Mouse (Mus musculus): ENCODE measurements at regions not wholly inside any gene's neighbourhood (a gene's known extent, or its start where the extent isn't known, plus 50 kb on each side); places are given as distances from the start of the nearest gene placed in this dataset.

DNA sequence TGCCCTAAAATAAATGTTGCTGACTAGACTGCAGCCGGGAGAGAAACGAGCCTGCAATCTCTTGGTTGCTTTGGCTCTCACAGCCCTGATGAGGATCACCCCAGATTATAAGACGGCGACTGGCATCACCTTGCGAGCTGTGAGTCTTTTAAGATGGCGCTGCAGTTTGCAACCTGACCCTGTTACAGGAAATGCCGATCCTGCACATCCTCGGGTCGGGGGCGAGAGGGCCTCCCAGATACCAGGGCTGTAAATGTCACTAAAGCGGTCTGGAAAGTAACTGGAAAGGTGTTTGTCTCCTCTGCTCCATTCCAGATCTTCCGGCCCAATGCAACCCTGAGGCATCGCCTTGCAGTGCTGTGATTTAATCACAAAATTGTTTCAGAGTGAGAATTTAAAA lies 53.4 kb downstream of the Cartpt start:
- Histone ChIP-seq H3K36me3 (replicated peaks; ENCODE audit: insufficient read depth, low read length) (no peaks in the 10 kb centered on the region), H3K27me3 (ENCODE audit: insufficient read depth, low read length) (0 out of 2 replicates have a peak, but pooled peaks cover 3% of the 10 kb centered on the region), H3K4me3 (ENCODE audit: low read depth, low read length) (no peak overlapping the region), H3K4me1 (ENCODE audit: insufficient read depth) (no peaks in the 10 kb centered on the region), H3K27ac (ENCODE audit: low read depth) (no peak overlapping the region), H3K9ac (replicated peaks) (no peak overlapping the region), H3K9me3 (ENCODE audit: low read length) (no peaks in the 10 kb centered on the region), H3K4me2 (ENCODE audit: low read depth, low read length) (no peak overlapping the region)
- DNase-seq: no peak
- no peak for ATAC-seq
- 34% methylated on average over 13 of the region's 13 CpGs for WGBS (ENCODE audit: insufficient replicate concordance)
- TF ChIP-seq EP300 (IDR thresholded peaks at IDR 0.05; ENCODE audit: low read depth) (no peak), CTCF (IDR thresholded peaks at IDR 0.05; ENCODE audit: low read depth) (no peak)

DNA sequence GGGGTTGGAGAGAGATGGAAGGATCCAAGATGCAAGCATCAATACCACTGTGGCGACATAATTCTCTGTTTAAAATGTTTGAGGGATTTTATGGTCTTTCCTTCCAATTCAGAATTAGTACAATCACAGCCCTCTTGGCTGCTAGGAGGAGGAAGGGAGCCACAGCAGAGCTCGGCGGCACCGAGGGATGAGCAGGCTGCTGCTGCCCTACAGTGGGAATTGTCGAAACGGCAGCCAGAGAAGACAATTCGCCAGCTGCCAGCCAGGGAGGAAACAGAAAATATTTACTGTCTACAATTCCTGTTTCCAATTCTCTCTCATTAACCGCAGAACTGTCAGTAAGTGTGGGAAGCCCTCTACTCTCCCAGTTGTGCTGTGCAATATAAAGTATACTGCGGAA lies 58.3 kb downstream of the Cartpt start:
- Histone ChIP-seq H3K4me3 (ENCODE audit: low read depth, low read length) (no peak overlapping the region), H3K27ac (ENCODE audit: low read depth) (no peak overlapping the region), H3K27me3 (ENCODE audit: insufficient read depth, low read length) (no peaks in the 10 kb centered on the region), H3K4me1 (ENCODE audit: insufficient read depth) (no peaks in the 10 kb centered on the region), H3K36me3 (replicated peaks; ENCODE audit: insufficient read depth, low read length) (no peaks in the 10 kb centered on the region), H3K9ac (replicated peaks) (no peak overlapping the region), H3K4me2 (ENCODE audit: low read depth, low read length) (no peak overlapping the region), H3K9me3 (ENCODE audit: low read length) (no peaks in the 10 kb centered on the region)
- no peak for DNase-seq
- no peak for ATAC-seq
- WGBS (ENCODE audit: insufficient replicate concordance): 18% methylated on average over 9 of the region's 9 CpGs
- peak; percentile 55 for TF ChIP-seq CTCF (IDR thresholded peaks at IDR 0.05; ENCODE audit: low read depth)
- TF ChIP-seq EP300 (IDR thresholded peaks at IDR 0.05; ENCODE audit: low read depth): no peak

DNA sequence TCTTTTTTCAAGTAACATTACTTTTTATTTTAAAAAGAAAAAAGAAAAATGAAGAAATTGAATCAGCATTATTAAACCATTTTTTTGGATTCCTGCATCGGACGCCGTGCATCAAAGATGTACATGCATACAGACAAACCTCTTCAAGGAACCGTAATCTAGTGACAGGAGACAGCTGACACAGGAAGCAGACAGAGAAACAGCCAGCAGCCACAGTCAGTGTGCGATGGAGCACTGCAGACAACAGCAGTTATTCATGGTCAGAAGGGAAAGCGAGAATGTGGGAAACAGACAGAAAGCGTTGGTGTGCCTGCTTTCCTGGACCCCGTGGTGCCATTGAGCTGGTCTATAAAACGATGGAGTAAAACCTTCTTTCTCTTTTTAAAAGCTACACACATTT lies 61.4 kb downstream of the Cartpt start:
- no peak for ATAC-seq
- no peak for DNase-seq
- H3K27me3 ChIP-seq (ENCODE audit: insufficient read depth, low read length): no peaks in the 10 kb centered on the region
- H3K4me1 ChIP-seq (ENCODE audit: insufficient read depth): no peaks in the 10 kb centered on the region
- no peak overlapping the region for H3K27ac ChIP-seq (ENCODE audit: low read depth)
- TF ChIP-seq EP300 (IDR thresholded peaks at IDR 0.05; ENCODE audit: low read depth): no peak
- no peak for TF ChIP-seq CTCF (IDR thresholded peaks at IDR 0.05; ENCODE audit: low read depth)
- no peak overlapping the region for H3K4me2 ChIP-seq (ENCODE audit: low read depth, low read length)
- no peaks in the 10 kb centered on the region for H3K36me3 ChIP-seq (replicated peaks; ENCODE audit: insufficient read depth, low read length)
- 48% methylated on average over 9 of the region's 9 CpGs for WGBS (ENCODE audit: insufficient replicate concordance)
- H3K9me3 ChIP-seq (ENCODE audit: low read length): peaks cover 2% of the 10 kb centered on the region; the same call in 1 of the 2 replicates
- H3K9ac ChIP-seq (replicated peaks): no peak overlapping the region
- H3K4me3 ChIP-seq (ENCODE audit: low read depth, low read length): no peak overlapping the region

DNA sequence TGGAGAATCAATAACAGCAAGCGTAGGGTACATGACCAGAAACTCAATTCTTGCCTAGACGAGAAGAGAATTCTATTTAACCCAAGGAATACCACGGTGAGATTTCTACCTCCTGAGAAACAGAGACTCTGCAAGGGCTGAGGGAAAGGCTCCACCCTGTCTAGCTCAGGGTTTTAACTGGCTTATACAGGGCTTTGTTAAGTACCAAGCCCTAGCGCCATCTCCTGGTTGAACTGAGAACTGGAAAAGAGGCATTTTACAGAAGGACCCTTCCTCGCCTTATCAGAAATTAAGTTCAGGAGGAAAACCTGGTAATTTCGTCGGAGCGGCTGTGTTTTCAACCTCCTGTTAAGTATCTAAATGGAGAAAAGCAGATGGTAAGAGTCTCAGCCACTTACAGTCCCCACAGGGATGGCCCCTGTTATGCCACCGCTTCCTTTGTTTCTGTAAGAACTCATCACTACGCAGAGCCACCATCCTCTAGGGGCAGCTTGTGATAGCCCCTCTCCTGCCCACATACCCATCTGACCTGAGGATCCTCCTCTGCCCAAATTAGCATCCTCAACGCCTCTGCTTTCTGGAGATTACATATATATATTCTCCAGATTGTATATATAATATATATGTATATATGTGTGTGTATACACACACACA lies 63.0 kb downstream of the Cartpt start:
- peak; percentile 44 for DNase-seq

DNA sequence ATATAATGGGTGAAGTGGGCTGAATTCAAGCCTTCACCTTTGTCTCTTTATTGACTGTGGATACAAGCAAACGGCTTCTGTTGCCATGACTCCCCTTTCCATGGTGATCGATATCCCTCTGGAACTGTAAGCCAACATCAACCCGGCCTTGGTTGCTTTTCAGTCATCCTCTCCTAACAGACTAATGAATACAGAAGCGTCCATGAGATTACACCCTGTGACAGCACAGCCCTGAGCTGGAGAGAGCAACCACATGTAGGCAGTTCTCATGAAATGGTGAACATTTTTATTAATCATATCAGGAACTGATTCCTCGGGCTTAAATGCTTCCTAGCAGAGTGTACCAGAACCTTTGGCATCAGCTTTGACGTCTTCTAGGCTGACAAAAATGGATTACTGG lies 63.7 kb downstream of the Cartpt start:
- 59% methylated on average over 6 of the region's 6 CpGs for WGBS (ENCODE audit: insufficient replicate concordance)
- H3K27ac ChIP-seq (ENCODE audit: low read depth): no peak overlapping the region

More for the DNA sequence above, 63.0 kb downstream of the Cartpt start:
- TF ChIP-seq CTCF (IDR thresholded peaks at IDR 0.05; ENCODE audit: low read depth) (peak; percentile 73), EP300 (IDR thresholded peaks at IDR 0.05; ENCODE audit: low read depth) (no peak)
- H3K27ac ChIP-seq (ENCODE audit: low read depth): no peak overlapping the region
- WGBS (ENCODE audit: insufficient replicate concordance): 43% methylated on average over 11 of the region's 11 CpGs
- no peak for ATAC-seq
- H3K4me2 ChIP-seq (ENCODE audit: low read depth, low read length): no peak overlapping the region
- H3K9ac ChIP-seq (replicated peaks): no peak overlapping the region
- no peaks in the 10 kb centered on the region for H3K27me3 ChIP-seq (ENCODE audit: insufficient read depth, low read length)
- no peak overlapping the region for H3K4me3 ChIP-seq (ENCODE audit: low read depth, low read length)
- H3K36me3 ChIP-seq (replicated peaks; ENCODE audit: insufficient read depth, low read length): no peaks in the 10 kb centered on the region
- no peaks in the 10 kb centered on the region for H3K4me1 ChIP-seq (ENCODE audit: insufficient read depth)
- peaks cover 13% of the 10 kb centered on the region for H3K9me3 ChIP-seq (ENCODE audit: low read length)

DNA sequence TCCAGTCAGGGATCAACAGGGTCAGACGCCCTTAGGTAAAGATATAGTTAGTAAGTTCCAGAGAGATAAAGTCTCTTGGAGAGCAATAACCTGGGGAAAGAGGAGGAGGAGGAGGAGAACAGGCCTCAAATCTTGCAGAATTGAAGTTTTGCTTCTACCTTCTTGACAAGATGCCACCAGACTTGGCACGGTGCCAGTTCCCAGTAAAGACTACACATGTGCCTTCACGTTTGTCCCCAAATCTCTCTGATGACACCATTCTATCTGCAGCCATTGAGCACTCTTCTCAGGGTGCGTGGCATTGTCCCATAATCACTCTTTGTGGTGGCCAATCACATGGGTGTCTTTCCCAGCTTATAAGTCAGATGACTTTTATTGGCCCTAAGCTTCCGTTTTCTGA lies 64.3 kb downstream of the Cartpt start:
- ATAC-seq (no peak), DNase-seq (no peak)
- 71% methylated on average over 5 of the region's 5 CpGs for WGBS (ENCODE audit: insufficient replicate concordance)
- Histone ChIP-seq H3K9ac (replicated peaks) (no peak overlapping the region), H3K36me3 (replicated peaks; ENCODE audit: insufficient read depth, low read length) (no peaks in the 10 kb centered on the region), H3K27ac (ENCODE audit: low read depth) (no peak overlapping the region), H3K4me2 (ENCODE audit: low read depth, low read length) (no peak overlapping the region), H3K9me3 (ENCODE audit: low read length) (peaks cover 13% of the 10 kb centered on the region), H3K4me3 (ENCODE audit: low read depth, low read length) (no peak overlapping the region), H3K4me1 (ENCODE audit: insufficient read depth) (no peaks in the 10 kb centered on the region), H3K27me3 (ENCODE audit: insufficient read depth, low read length) (no peaks in the 10 kb centered on the region)
- TF ChIP-seq EP300 (IDR thresholded peaks at IDR 0.05; ENCODE audit: low read depth): no peak
- no peak for TF ChIP-seq CTCF (IDR thresholded peaks at IDR 0.05; ENCODE audit: low read depth)

More for the DNA sequence above, 63.7 kb downstream of the Cartpt start:
- Histone ChIP-seq H3K27me3 (ENCODE audit: insufficient read depth, low read length) (no peaks in the 10 kb centered on the region), H3K4me3 (ENCODE audit: low read depth, low read length) (no peak overlapping the region), H3K4me1 (ENCODE audit: insufficient read depth) (no peaks in the 10 kb centered on the region), H3K4me2 (ENCODE audit: low read depth, low read length) (no peak overlapping the region), H3K36me3 (replicated peaks; ENCODE audit: insufficient read depth, low read length) (no peaks in the 10 kb centered on the region), H3K9ac (replicated peaks) (no peak overlapping the region), H3K9me3 (ENCODE audit: low read length) (peaks cover 13% of the 10 kb centered on the region)
- DNase-seq (no peak), ATAC-seq (no peak)
- TF ChIP-seq EP300 (IDR thresholded peaks at IDR 0.05; ENCODE audit: low read depth) (no peak), CTCF (IDR thresholded peaks at IDR 0.05; ENCODE audit: low read depth) (no peak)

Data from liver, postnatal 0 days (tissue).